10 mouse cellular contexts compared by ENCODE assay signal in genomic region chr15:31532331-31533021, GRCm38 (mm10). TPM values are rescaled to one million over a fixed set of nuclear protein-coding genes. Genes with fewer than 3 reads are reported as not detected.
DNase-seq lines count a peak whose midpoint lies in the region; ATAC-seq and TF ChIP-seq lines count a peak whose summit lies in the region.
"Had no signal": no experiment of that assay in that cellular context is flagged by ENCODE, and none has a peak within 500 bp of the region (broad histone marks: within the 10 kb centered on the region; RNA-seq: fewer than 3 reads in every experiment).

No protein-coding gene starts in this region.

- peaks cover 29% of the 10 kb centered on the region for H3K79me2 ChIP-seq in myocyte (ENCODE audit: control insufficient read depth, insufficient read depth)

- no peak overlapping the region for H3ac ChIP-seq in myocyte (ENCODE audit: control insufficient read depth, insufficient read length)

- H3K4me1 ChIP-seq in forebrain, embryonic 11.5 days (replicated peaks; ENCODE audit: control insufficient read depth, insufficient read depth, low read length), result peaks cover 9% of the 10 kb centered on the region; the same call in 1 of the 2 replicates
- H3K4me1 ChIP-seq in forebrain, embryonic 16.5 days (replicated peaks; ENCODE audit: control insufficient read depth, insufficient read depth, low read length), result peaks cover 26% of the 10 kb centered on the region
- H3K4me1 ChIP-seq in neural tube, embryonic 11.5 days (ENCODE audit: control insufficient read depth, insufficient read depth, low read length), result peaks cover 18% of the 10 kb centered on the region
- H3K4me1 ChIP-seq in hindbrain, embryonic 15.5 days (replicated peaks), result peaks cover 41% of the 10 kb centered on the region
- H3K4me1 ChIP-seq in intestine, embryonic 16.5 days (ENCODE audit: control insufficient read depth, insufficient read depth, low read length), result peaks cover 4% of the 10 kb centered on the region

- H3K36me3 ChIP-seq in forebrain, embryonic 11.5 days (ENCODE audit: control insufficient read depth, insufficient read depth, low read length), result no peaks in the 10 kb centered on the region; the same call in 1 of the 2 replicates
- 0 out of 2 replicates have a peak, but pooled peaks cover under 1% of the 10 kb centered on the region for H3K36me3 ChIP-seq in forebrain, embryonic 16.5 days (ENCODE audit: control insufficient read depth, insufficient read depth)
- H3K36me3 ChIP-seq in neural tube, embryonic 11.5 days (ENCODE audit: control insufficient read depth, insufficient read depth, low read length), result no peaks in the 10 kb centered on the region
- H3K36me3 ChIP-seq in hindbrain, embryonic 15.5 days, result no peaks in the 10 kb centered on the region
- H3K36me3 ChIP-seq in myocyte (ENCODE audit: control insufficient read depth, insufficient read depth), result no peaks in the 10 kb centered on the region
- no peaks in the 10 kb centered on the region for H3K36me3 ChIP-seq in intestine, embryonic 16.5 days (ENCODE audit: control insufficient read depth, insufficient read depth, low read length)

- 0 out of 2 replicates have a peak overlapping the region, but pooled peaks have one; percentile 94 for H3K4me3 ChIP-seq in forebrain, embryonic 11.5 days (ENCODE audit: low read depth, low read length)
- H3K4me3 ChIP-seq in forebrain, embryonic 16.5 days (replicated peaks; ENCODE audit: low read length), result no peak overlapping the region
- no peak overlapping the region for H3K4me3 ChIP-seq in neural tube, embryonic 11.5 days (ENCODE audit: low read depth, low read length)
- peak overlapping the region; percentile 98; the same call in 1 of the 2 replicates for H3K4me3 ChIP-seq in hindbrain, embryonic 15.5 days
- peak overlapping the region; percentile 46 for H3K4me3 ChIP-seq in myocyte
- no peak overlapping the region for H3K4me3 ChIP-seq in intestine, embryonic 16.5 days (ENCODE audit: low read length)

- peak; percentile 2 for TF ChIP-seq POLR2A in myocyte (IDR thresholded peaks at IDR 0.05; ENCODE audit: insufficient read length, low read depth)

- no peaks in the 10 kb centered on the region; the same call in 1 of the 2 replicates for H3K9me3 ChIP-seq in forebrain, embryonic 11.5 days (ENCODE audit: control insufficient read depth, low read length)
- peaks cover 2% of the 10 kb centered on the region; the same call in 1 of the 2 replicates for H3K9me3 ChIP-seq in forebrain, embryonic 16.5 days (ENCODE audit: control insufficient read depth, low read length)
- H3K9me3 ChIP-seq in neural tube, embryonic 11.5 days (ENCODE audit: control insufficient read depth, low read length), result no peaks in the 10 kb centered on the region
- H3K9me3 ChIP-seq in hindbrain, embryonic 15.5 days, result no peaks in the 10 kb centered on the region
- no peaks in the 10 kb centered on the region for H3K9me3 ChIP-seq in intestine, embryonic 16.5 days (ENCODE audit: control insufficient read depth, low read length)

- no peaks in the 10 kb centered on the region for H3K27me3 ChIP-seq in forebrain, embryonic 11.5 days (ENCODE audit: control insufficient read depth, insufficient read depth, low read length)
- no peaks in the 10 kb centered on the region for H3K27me3 ChIP-seq in forebrain, embryonic 16.5 days (replicated peaks; ENCODE audit: control insufficient read depth, insufficient read depth, low read length)
- H3K27me3 ChIP-seq in neural tube, embryonic 11.5 days (ENCODE audit: control insufficient read depth, insufficient read depth, low read length), result no peaks in the 10 kb centered on the region
- no peaks in the 10 kb centered on the region for H3K27me3 ChIP-seq in hindbrain, embryonic 15.5 days
- no peaks in the 10 kb centered on the region for H3K27me3 ChIP-seq in myocyte (ENCODE audit: control insufficient read depth, insufficient read depth, insufficient read length)
- no peaks in the 10 kb centered on the region for H3K27me3 ChIP-seq in intestine, embryonic 16.5 days (replicated peaks; ENCODE audit: control insufficient read depth, insufficient read depth, low read length)

- 98% methylated on average over 2 of the region's 2 CpGs for WGBS in forebrain, embryonic 11.5 days
- WGBS in forebrain, embryonic 16.5 days, result 95% methylated on average over 2 of the region's 2 CpGs
- WGBS in neural tube, embryonic 11.5 days, result 94% methylated on average over 2 of the region's 2 CpGs
- 89% methylated on average over 2 of the region's 2 CpGs for WGBS in hindbrain, embryonic 15.5 days
- WGBS in intestine, embryonic 16.5 days, result 92% methylated on average over 2 of the region's 2 CpGs

- ATAC-seq in forebrain, embryonic 11.5 days (replicated peaks; ENCODE audit: low FRiP score), result no peak
- no peak for ATAC-seq in forebrain, embryonic 16.5 days
- ATAC-seq in neural tube, embryonic 11.5 days (ENCODE audit: insufficient read depth, low FRiP score, low TSS enrichment), result no peak
- no peak for ATAC-seq in hindbrain, embryonic 15.5 days (ENCODE audit: low FRiP score, low read depth)
- ATAC-seq in intestine, embryonic 16.5 days, result no peak

- DNase-seq in forebrain, embryonic 11.5 days (ENCODE audit: low spot score), result no peak
- no peak for DNase-seq in neural tube, embryonic 11.5 days (ENCODE audit: low spot score)
- no peak for DNase-seq in neural tube, embryonic 10.5 days (ENCODE audit: extremely low spot score, low spot score)
- DNase-seq in kidney, adult 11 months, result no peak
- DNase-seq: cerebellum, adult 8-10 months; kidney, postnatal 36 days had no signal

- no peak overlapping the region for H3K27ac ChIP-seq in forebrain, embryonic 11.5 days (ENCODE audit: low read depth, low read length)
- H3K27ac ChIP-seq in forebrain, embryonic 16.5 days (ENCODE audit: low read length), result no peak overlapping the region
- H3K27ac ChIP-seq in neural tube, embryonic 11.5 days (ENCODE audit: low read depth, low read length), result no peak overlapping the region
- no peak overlapping the region for H3K27ac ChIP-seq in hindbrain, embryonic 15.5 days (replicated peaks)
- no peak overlapping the region for H3K27ac ChIP-seq in intestine, embryonic 16.5 days (ENCODE audit: low read length)

- H3K9ac ChIP-seq in forebrain, embryonic 11.5 days (ENCODE audit: low read length), result no peak overlapping the region
- no peak overlapping the region for H3K9ac ChIP-seq in forebrain, embryonic 16.5 days (replicated peaks; ENCODE audit: low read depth, low read length)
- no peak overlapping the region for H3K9ac ChIP-seq in neural tube, embryonic 11.5 days (ENCODE audit: low read length)
- H3K9ac ChIP-seq in hindbrain, embryonic 15.5 days, result no peak overlapping the region
- H3K9ac ChIP-seq in intestine, embryonic 16.5 days (ENCODE audit: low read depth, low read length), result no peak overlapping the region

- H3K4me2 ChIP-seq in forebrain, embryonic 11.5 days (ENCODE audit: low read depth, low read length, severe bottlenecking), result no peak overlapping the region
- H3K4me2 ChIP-seq in forebrain, embryonic 16.5 days (ENCODE audit: low read length), result no peak overlapping the region
- H3K4me2 ChIP-seq in neural tube, embryonic 11.5 days (ENCODE audit: low read depth), result peak overlapping the region; percentile 52; the same call in 1 of the 2 replicates
- peak overlapping the region; percentile 63; the same call in 1 of the 2 replicates for H3K4me2 ChIP-seq in hindbrain, embryonic 15.5 days
- H3K4me2 ChIP-seq in myocyte (ENCODE audit: low read depth), result peak overlapping the region; percentile 77
- no peak overlapping the region for H3K4me2 ChIP-seq in intestine, embryonic 16.5 days (ENCODE audit: low read depth, low read length)

TF ChIP-seq in myocyte, 11 proteins besides CTCF, POLR2A, EP300 and RAD21:
- TF ChIP-seq REST (IDR thresholded peaks at IDR 0.05; ENCODE audit: insufficient read depth, insufficient read length), result no peak
- TF ChIP-seq MYOG (IDR thresholded peaks at IDR 0.05; ENCODE audit: control insufficient read depth in 1 of 3, insufficient read depth in 1 of 3, insufficient read length in 2 of 3, low read depth in 2 of 3), result no peak
- TF ChIP-seq MYOD1 (IDR thresholded peaks at IDR 0.05; ENCODE audit: control insufficient read depth in 1 of 3, insufficient read length in 2 of 3, low read depth in 2 of 3), result no peak
- TF ChIP-seq E2F4 (IDR thresholded peaks at IDR 0.05; ENCODE audit: insufficient read depth), result no peak
- TF ChIP-seq SRF (IDR thresholded peaks at IDR 0.05; ENCODE audit: control insufficient read depth, insufficient read length, low read depth), result no peak
- no peak for TF ChIP-seq TCF3 (IDR thresholded peaks at IDR 0.05; ENCODE audit: insufficient read length, low read depth)
- TF ChIP-seq USF1 (IDR thresholded peaks at IDR 0.05; ENCODE audit: low read depth), result no peak
- no peak for TF ChIP-seq CEBPB (IDR thresholded peaks at IDR 0.05; ENCODE audit: insufficient read depth, poor library complexity, severe bottlenecking)
- no peak for TF ChIP-seq TCF12 (IDR thresholded peaks at IDR 0.05; ENCODE audit: insufficient read depth, poor library complexity, severe bottlenecking)
- no peak for TF ChIP-seq MAX (IDR thresholded peaks at IDR 0.05; ENCODE audit: low read depth)
- TF ChIP-seq POLR2AphosphoS2 (IDR thresholded peaks at IDR 0.05; ENCODE audit: insufficient read length, low read depth), result no peak

RNA-seq across cellular contexts. Expression of gene March6, which starts 1.6 kb away (rescaled TPM):
- polyA plus RNA-seq in forebrain, embryonic 11.5 days (2014; fragmentation: Nextera tagmentation; extraction: Ambion mirVana), result 62.6 and 69.6 TPM in 2 replicates
- 95.4 and 96.8 TPM in 2 replicates for polyA plus RNA-seq in forebrain, embryonic 16.5 days (2015; fragmentation: Nextera tagmentation; extraction: Ambion mirVana)
- 53.8 and 54.1 TPM in 2 replicates for polyA plus RNA-seq in neural tube, embryonic 11.5 days (2014; fragmentation: Nextera tagmentation; extraction: Ambion mirVana)
- 75.4 and 75.5 TPM in 2 replicates for polyA plus RNA-seq in hindbrain, embryonic 15.5 days (2015; fragmentation: Nextera tagmentation; extraction: Ambion mirVana)
- polyA plus RNA-seq in myocyte (2012; fragmentation: generic; extraction: Trizol), result 37.2 TPM
- polyA plus RNA-seq in intestine, embryonic 16.5 days (2015; fragmentation: Nextera tagmentation; extraction: Ambion mirVana), result 21.7 and 24.6 TPM in 2 replicates

RNA-seq across cellular contexts. Expression of gene Cmbl, which starts 32.7 kb away (rescaled TPM):
- 0.79 and 1.0 TPM in 2 replicates for polyA plus RNA-seq in forebrain, embryonic 11.5 days (2014; fragmentation: Nextera tagmentation; extraction: Ambion mirVana)
- 8.6 and 8.9 TPM in 2 replicates for polyA plus RNA-seq in forebrain, embryonic 16.5 days (2015; fragmentation: Nextera tagmentation; extraction: Ambion mirVana)
- 1.9 and 2.2 TPM in 2 replicates for polyA plus RNA-seq in neural tube, embryonic 11.5 days (2014; fragmentation: Nextera tagmentation; extraction: Ambion mirVana)
- 11.1 and 15.6 TPM in 2 replicates for polyA plus RNA-seq in hindbrain, embryonic 15.5 days (2015; fragmentation: Nextera tagmentation; extraction: Ambion mirVana)
- polyA plus RNA-seq in myocyte (2012; fragmentation: generic; extraction: Trizol), result 29.0 TPM
- polyA plus RNA-seq in intestine, embryonic 16.5 days (2015; fragmentation: Nextera tagmentation; extraction: Ambion mirVana), result 60.9 and 74.5 TPM in 2 replicates

Comparison
In these comparisons a context has a peak if more than half of its experiments do, and no peak if none do; other contexts are left out.
1. H3K4me3 ChIP-seq: peak in forebrain, embryonic 11.5 days (single experiment), hindbrain, embryonic 15.5 days (single experiment) and myocyte (single experiment); none in forebrain, embryonic 16.5 days (single experiment), neural tube, embryonic 11.5 days (single experiment) and intestine, embryonic 16.5 days (single experiment).
2. H3K4me2 ChIP-seq: peak in neural tube, embryonic 11.5 days (single experiment), hindbrain, embryonic 15.5 days (single experiment) and myocyte (single experiment); none in forebrain, embryonic 11.5 days (single experiment), forebrain, embryonic 16.5 days (single experiment) and intestine, embryonic 16.5 days (single experiment).